Mouse (Mus musculus): Measurements from ENCODE around the gene Dock9. TPM values are rescaled to one million over a fixed set of nuclear protein-coding genes. Genes with fewer than 3 reads are reported as not detected.

Gene Dock9
- polyA plus RNA-seq, 1 experiment, result 41.9 TPM

DNA sequence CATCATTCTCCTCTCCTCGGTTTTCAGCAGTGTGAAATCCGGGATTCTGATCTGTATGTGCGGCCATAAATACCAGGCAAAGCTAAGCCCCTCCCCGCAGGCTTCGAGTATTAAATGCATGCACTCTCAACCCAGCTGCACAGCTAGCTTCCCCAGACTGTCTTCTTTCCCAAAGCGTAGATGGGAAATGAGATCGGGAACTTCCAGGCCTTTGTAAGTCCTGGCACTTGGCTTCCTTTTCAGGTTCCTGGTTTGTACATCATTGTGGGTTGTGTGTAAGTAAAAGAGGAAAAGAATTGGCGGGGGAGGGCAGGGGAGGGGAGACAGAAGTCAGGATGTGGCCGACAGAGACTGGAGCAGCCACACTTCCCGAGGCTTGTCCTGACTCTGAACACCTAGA, 119.2 kb downstream of the Dock9 start:
- Histone ChIP-seq H3K36me3 (ENCODE audit: control insufficient read depth, insufficient read depth, low read length) (no peaks in the 10 kb centered on the region), H3K27ac (ENCODE audit: insufficient read depth, low read depth, low read length) (peak overlapping the region; percentile 29; the same call in 1 of the 2 replicates), H3K4me1 (ENCODE audit: control insufficient read depth, insufficient read depth, low read length) (peaks cover 21% of the 10 kb centered on the region), H3K27me3 (replicated peaks; ENCODE audit: control insufficient read depth, insufficient read depth, low read length) (no peaks in the 10 kb centered on the region), H3K4me3 (ENCODE audit: insufficient read depth, low read depth, low read length) (no peak overlapping the region)
- WGBS, result 50% methylated on average over 10 of the region's 10 CpGs
- TF ChIP-seq CTCF (conservative IDR thresholded peaks at IDR 0.05; ENCODE audit: insufficient read depth, insufficient read length, low read depth, low read length) (no peak), POLR2A (IDR thresholded peaks at IDR 0.05; ENCODE audit: low read depth, low read length) (no peak)
- DNase-seq, result peak; percentile 58

DNA sequence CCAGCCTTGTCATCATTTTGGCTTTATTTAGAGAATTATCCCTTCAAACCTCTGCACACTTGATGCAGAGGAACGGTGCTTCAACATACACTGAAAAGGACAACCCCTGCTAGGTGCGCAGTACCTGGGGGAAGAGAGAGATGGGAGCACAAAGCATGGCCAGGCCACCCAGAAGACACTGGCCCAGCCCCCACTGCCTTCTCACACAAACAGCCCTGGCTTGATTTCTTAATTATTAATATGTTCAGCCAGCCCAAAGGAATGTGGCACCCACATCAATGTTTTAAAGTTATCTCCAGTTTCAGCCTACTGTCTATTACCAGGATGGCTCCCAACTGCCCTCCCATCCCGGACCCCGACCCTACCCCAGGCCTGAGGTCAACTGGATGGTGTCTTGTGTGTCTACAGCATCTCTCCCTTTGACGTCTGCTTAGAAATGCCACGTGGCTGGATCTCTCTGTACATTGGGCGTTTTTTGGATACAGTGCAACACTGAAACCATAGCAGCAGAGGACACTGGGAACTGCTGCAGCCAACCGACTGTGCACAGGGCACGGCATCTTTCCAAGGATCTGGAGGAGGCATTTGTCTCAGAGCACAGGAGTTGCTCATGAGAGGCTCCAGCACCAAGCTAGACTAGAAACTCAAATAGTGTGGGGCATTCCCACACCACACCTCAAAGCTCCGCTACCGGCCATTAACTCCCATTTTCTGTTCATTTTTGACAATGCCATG, 120.9 kb downstream of the Dock9 start:
- Histone ChIP-seq H3K36me3 (ENCODE audit: control insufficient read depth, insufficient read depth, low read length) (no peaks in the 10 kb centered on the region), H3K27me3 (replicated peaks; ENCODE audit: control insufficient read depth, insufficient read depth, low read length) (no peaks in the 10 kb centered on the region), H3K4me1 (ENCODE audit: control insufficient read depth, insufficient read depth, low read length) (peaks cover 21% of the 10 kb centered on the region), H3K27ac (ENCODE audit: insufficient read depth, low read depth, low read length) (peak overlapping the region; percentile 66; the same call in 1 of the 2 replicates), H3K4me3 (ENCODE audit: insufficient read depth, low read depth, low read length) (no peak overlapping the region)
- no peak for TF ChIP-seq CTCF (conservative IDR thresholded peaks at IDR 0.05; ENCODE audit: insufficient read depth, insufficient read length, low read depth, low read length)
- no peak for TF ChIP-seq POLR2A (IDR thresholded peaks at IDR 0.05; ENCODE audit: low read depth, low read length)
- 63% methylated on average over 11 of the region's 11 CpGs for WGBS
- DNase-seq, result peak; percentile 56

DNA sequence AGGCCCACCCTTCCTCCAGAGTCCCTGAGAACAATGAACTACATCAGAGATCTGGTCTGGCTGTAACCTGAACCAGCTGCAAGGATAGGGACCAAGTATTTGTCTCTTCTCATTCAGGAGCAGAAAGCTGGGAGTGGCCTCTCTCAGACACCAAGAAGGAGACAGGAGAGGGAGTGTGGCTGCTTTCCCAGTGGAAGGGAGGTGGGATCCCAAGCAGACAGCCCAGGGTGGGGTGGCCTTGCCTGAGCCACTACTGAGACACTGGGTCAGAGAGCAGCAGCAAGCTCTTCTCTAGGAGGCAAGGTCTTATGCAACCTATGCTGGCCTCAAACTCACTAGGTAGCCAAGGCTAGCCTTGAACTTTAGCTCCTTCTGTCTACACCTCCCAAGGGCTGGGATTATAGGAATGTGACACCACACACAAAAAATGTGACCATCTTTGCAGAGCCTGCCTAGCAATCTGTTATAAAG, 121.5 kb downstream of the Dock9 start:
- peaks cover 25% of the 10 kb centered on the region for H3K4me1 ChIP-seq (ENCODE audit: control insufficient read depth, insufficient read depth, low read length)
- DNase-seq, result peak; percentile 52
- H3K4me3 ChIP-seq (ENCODE audit: insufficient read depth, low read depth, low read length), result no peak overlapping the region
- no peak for TF ChIP-seq POLR2A (IDR thresholded peaks at IDR 0.05; ENCODE audit: low read depth, low read length)
- no peak for TF ChIP-seq CTCF (conservative IDR thresholded peaks at IDR 0.05; ENCODE audit: insufficient read depth, insufficient read length, low read depth, low read length)
- no peaks in the 10 kb centered on the region for H3K27me3 ChIP-seq (replicated peaks; ENCODE audit: control insufficient read depth, insufficient read depth, low read length)
- H3K27ac ChIP-seq (ENCODE audit: insufficient read depth, low read depth, low read length), result peak overlapping the region; percentile 66
- no peaks in the 10 kb centered on the region for H3K36me3 ChIP-seq (ENCODE audit: control insufficient read depth, insufficient read depth, low read length)

DNA sequence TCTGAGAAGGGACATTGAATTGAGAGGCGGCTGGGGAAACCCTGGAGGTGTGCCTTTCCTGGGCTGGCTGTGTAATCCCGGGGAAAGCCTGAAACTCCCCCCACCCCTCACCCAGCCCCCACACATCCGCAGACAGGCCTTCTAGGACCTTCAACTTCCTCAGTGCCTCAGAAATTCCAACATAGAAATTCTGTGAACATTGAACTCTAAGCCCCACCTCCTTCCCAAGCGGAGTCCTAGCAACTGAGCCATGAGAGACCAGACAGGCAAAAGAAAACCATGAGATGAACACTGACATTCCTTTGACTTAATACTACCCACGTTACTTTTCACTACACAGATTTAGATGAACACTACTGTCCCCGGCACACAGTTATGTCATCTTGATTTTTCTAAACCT, 122.1 kb downstream of the Dock9 start:
- 15% methylated on average over 6 of the region's 6 CpGs for WGBS
- no peaks in the 10 kb centered on the region for H3K27me3 ChIP-seq (replicated peaks; ENCODE audit: control insufficient read depth, insufficient read depth, low read length)
- DNase-seq, result peak; percentile 85
- no peaks in the 10 kb centered on the region for H3K36me3 ChIP-seq (ENCODE audit: control insufficient read depth, insufficient read depth, low read length)
- H3K4me3 ChIP-seq (ENCODE audit: insufficient read depth, low read depth, low read length), result no peak overlapping the region
- H3K27ac ChIP-seq (ENCODE audit: insufficient read depth, low read depth, low read length), result no peak overlapping the region
- no peak for TF ChIP-seq CTCF (conservative IDR thresholded peaks at IDR 0.05; ENCODE audit: insufficient read depth, insufficient read length, low read depth, low read length)
- TF ChIP-seq POLR2A (IDR thresholded peaks at IDR 0.05; ENCODE audit: low read depth, low read length), result no peak
- peaks cover 29% of the 10 kb centered on the region for H3K4me1 ChIP-seq (ENCODE audit: control insufficient read depth, insufficient read depth, low read length)

DNA sequence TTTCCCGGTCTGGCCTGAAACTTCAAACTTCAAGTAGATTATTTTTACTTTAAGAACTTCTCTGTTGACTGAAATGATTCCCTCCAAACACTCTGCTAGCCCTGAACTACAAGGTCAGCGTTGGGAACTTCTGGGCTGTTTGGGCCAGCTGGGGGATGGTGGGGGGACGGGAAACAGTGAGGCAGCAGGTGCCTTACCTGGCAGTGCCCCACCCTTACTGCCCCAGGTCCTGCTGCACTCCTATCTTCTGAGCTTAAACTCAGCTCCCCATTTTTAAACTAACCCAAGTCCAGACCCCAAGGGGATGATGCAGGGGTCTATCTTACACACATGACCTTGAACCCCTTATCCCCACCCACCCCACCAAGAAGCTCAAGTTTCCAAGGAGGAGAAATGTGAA, 122.5 kb downstream of the Dock9 start:
- TF ChIP-seq CTCF (conservative IDR thresholded peaks at IDR 0.05; ENCODE audit: insufficient read depth, insufficient read length, low read depth, low read length) (no peak), POLR2A (IDR thresholded peaks at IDR 0.05; ENCODE audit: low read depth, low read length) (no peak)
- no peak for DNase-seq
- Histone ChIP-seq H3K4me3 (ENCODE audit: insufficient read depth, low read depth, low read length) (no peak overlapping the region), H3K27ac (ENCODE audit: insufficient read depth, low read depth, low read length) (no peak overlapping the region), H3K27me3 (replicated peaks; ENCODE audit: control insufficient read depth, insufficient read depth, low read length) (no peaks in the 10 kb centered on the region), H3K4me1 (ENCODE audit: control insufficient read depth, insufficient read depth, low read length) (peaks cover 29% of the 10 kb centered on the region), H3K36me3 (ENCODE audit: control insufficient read depth, insufficient read depth, low read length) (no peaks in the 10 kb centered on the region)
- 27% methylated on average over 3 of the region's 3 CpGs for WGBS

DNA sequence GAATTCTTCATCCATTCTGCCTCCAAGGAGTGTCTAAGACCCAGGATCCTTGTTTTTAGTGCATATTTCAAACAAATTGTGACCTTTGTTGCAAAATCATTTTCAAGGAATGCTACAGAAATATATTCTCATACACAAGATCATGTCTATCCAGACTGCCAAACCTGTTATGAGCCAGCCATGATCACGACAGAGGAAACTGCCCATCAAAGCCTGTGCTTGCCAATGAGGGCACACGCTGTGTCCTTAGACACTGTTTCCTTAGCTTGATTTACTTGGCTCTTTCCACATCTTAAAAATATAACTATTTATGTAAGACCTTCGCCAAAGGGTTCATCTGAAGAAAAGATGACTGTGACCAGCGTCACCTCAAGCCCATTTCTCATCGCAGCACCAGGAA, 127.6 kb downstream of the Dock9 start:
- DNase-seq, result no peak
- H3K4me3 ChIP-seq (ENCODE audit: insufficient read depth, low read depth, low read length), result no peak overlapping the region
- no peaks in the 10 kb centered on the region for H3K27me3 ChIP-seq (replicated peaks; ENCODE audit: control insufficient read depth, insufficient read depth, low read length)
- H3K27ac ChIP-seq (ENCODE audit: insufficient read depth, low read depth, low read length), result no peak overlapping the region
- H3K36me3 ChIP-seq (ENCODE audit: control insufficient read depth, insufficient read depth, low read length), result no peaks in the 10 kb centered on the region
- 61% methylated on average over 5 of the region's 5 CpGs for WGBS
- TF ChIP-seq POLR2A (IDR thresholded peaks at IDR 0.05; ENCODE audit: low read depth, low read length) (no peak), CTCF (conservative IDR thresholded peaks at IDR 0.05; ENCODE audit: insufficient read depth, insufficient read length, low read depth, low read length) (no peak)
- peaks cover 12% of the 10 kb centered on the region for H3K4me1 ChIP-seq (ENCODE audit: control insufficient read depth, insufficient read depth, low read length)

DNA sequence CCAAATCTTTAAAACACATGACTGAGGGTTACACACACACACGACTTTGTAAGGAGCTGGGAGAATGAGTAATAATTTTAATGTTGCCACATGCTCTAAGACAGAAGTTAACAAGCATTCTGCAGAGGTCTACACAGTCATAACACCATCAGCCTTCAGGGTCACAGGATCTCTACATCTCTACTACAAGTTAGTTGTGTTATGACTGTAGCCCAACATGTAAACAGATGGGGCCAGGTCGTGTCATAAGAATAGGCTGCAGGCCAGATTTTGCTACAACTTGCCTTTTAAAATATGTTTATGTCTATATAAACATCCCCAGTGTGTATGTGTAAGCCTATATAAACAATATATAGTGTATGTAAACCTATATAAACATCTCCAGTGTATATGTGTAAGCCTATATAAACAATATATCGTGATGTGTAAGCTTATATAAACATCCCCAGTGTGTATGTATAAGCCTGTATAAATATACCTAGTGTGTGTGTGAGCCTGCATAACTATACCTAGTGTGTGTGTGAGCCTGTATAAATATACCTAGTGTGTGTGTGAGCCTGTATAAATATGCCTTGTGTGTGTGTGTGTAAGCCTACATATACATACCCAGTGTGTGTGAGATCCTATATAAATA, 130.9 kb downstream of the Dock9 start:
- no peak for DNase-seq
- Histone ChIP-seq H3K36me3 (ENCODE audit: control insufficient read depth, insufficient read depth, low read length) (no peaks in the 10 kb centered on the region), H3K4me3 (ENCODE audit: insufficient read depth, low read depth, low read length) (no peak overlapping the region), H3K27ac (ENCODE audit: insufficient read depth, low read depth, low read length) (no peak overlapping the region), H3K27me3 (replicated peaks; ENCODE audit: control insufficient read depth, insufficient read depth, low read length) (no peaks in the 10 kb centered on the region), H3K4me1 (ENCODE audit: control insufficient read depth, insufficient read depth, low read length) (peaks cover 16% of the 10 kb centered on the region)
- 82% methylated on average over 3 of the region's 3 CpGs for WGBS
- TF ChIP-seq CTCF (conservative IDR thresholded peaks at IDR 0.05; ENCODE audit: insufficient read depth, insufficient read length, low read depth, low read length), result no peak
